Mouse (Mus musculus): ENCODE data around the gene Eif2b3. TPM values are rescaled to one million over a fixed set of nuclear protein-coding genes. Genes with fewer than 3 reads are reported as not detected.

The Eif2b3 gene
- 38.2 TPM for polyA plus RNA-seq (2017; shearing (Covaris generic))

DNA sequence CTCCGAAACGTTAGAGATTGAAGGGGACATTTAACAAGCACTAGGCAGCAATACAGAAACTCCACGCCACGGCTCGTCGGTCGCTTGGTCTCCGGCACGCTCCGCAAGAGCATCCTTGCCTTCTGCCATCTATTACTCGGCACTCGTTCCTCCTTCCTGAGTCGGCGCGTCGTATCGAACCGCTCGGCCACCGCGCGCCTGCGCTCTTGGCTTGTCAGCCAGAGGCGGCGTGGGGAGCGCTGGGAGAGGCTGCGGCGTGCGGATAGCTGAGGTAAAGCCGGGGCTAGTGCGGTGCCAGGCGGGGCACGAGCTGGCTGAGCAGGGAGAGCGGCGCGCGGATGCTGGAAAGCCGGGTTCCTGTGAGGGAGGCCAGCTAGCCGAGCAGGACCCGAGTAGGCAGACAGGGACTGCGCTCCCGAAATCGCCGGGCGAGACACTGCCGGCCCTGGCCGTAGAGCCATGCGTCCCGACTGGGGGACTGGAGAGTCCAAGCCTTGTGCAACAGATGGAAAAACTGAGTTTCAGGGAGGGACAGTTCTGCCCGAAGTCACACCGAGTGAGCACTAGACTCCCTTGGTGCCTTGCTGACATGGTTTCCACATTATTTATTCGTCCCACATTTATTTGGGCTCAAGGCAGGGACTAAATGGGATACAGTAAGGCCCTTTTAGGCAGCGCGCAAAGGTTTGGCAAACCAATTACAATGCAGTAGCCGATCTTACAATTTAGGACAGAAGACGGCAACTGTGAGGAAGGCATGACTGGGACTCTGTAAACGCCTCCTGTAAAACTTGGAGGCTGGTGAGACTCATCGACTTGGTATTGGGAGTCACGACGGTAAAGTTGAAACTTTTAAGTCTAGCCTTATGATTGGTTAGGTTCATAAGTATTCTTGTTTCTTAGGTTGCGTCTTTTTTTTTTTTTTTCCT, at the start of gene Eif2b3:
Eif2b3 (plus strand) TSS at position 197 of the 929 bp plus-strand sequence.

GRCm38 (mm10) chr4:116993672-116994621, 25.3 kb upstream of the Eif2b3 start, which contains the start of gene Urod:
Urod (minus strand) TSS chr4:116994413.

GRCm38 (mm10) chr4:116995131-116995797, 23.9 kb upstream of the Eif2b3 start, which contains the start of gene Hectd3:
Hectd3 (plus strand) TSS chr4:116995317.

GRCm38 (mm10) chr4:117095551-117096452, 76.6 kb downstream of the Eif2b3 start, which contains the start of gene Ptch2:
Ptch2 (plus strand) TSS chr4:117096075.

DNA sequence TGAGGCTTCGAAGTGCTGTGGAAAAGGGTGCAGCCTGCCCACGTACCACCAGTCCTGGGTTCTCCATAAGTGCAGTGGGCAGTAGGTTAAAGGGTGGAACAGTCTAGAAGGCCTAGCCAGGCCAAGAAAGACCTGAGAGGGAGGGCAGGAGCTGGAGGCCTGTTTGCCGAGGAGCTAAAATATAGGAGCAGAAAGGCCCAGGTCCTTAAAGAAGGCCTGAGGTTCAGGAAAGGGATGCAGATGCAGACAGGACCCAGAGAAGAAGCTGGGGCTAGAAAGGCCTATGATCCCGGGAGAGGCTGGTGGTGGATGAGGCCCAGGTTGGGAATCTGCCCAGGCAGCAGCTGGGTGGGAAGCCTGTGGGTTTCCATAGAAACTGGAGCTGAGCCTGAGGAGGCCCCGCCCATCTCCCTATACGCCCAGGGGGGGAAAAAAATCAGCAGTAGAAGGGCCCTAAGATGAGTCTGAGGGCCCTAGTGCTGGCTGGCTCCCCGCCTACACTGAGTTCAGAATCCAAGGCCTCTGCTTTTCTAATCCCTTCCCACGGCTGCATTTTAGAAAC, 106.2 kb downstream of the Eif2b3 start, which contains the start of gene Btbd19:
Btbd19 (minus strand) TSS at position 378 of the 562 bp plus-strand sequence.

DNA sequence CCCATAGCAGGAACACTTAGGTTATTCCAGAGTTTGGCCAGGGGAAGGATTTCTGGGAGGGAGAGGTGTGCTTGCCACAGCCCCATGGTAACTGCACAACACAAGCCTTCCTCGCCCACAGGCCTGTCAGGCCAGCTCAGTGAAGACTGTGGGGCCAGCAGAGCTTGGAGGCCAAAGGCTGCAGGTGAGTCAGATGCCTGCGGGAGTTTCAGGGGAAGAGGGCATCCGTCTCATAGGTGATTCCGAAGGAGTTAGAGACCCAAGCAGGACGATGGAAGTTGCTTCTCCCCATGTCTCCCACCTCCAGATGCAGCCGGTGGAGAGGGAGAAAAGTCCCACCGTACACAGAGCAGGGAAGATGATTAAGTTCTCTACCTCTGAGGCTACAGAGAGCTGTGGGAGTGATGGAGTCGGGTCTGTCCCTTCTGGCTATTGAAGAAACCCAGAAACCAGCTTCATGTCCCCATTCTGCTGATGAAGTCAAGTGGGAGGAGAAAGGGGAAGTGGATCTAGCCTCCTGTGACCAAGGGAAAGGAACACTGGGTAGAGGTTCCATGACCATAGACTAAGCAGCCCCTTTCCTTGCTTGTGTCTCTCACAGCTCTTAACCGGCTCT, 107.6 kb downstream of the Eif2b3 start, which contains the start of gene Tctex1d4:
Tctex1d4 (plus strand) TSS at position 120 of the 616 bp plus-strand sequence.

GRCm38 (mm10) chr4:117133817-117134600, 114.8 kb downstream of the Eif2b3 start, which contains the start of gene Plk3:
Plk3 (minus strand) TSS chr4:117133963.

Other genes with a start within 250 kb of the Eif2b3 start
- 49.9 TPM for gene Toe1, start 211.8 kb upstream of the Eif2b3 start, polyA plus RNA-seq (2017; shearing (Covaris generic))
- 20.0 TPM for gene Mutyh, start 211.7 kb upstream of the Eif2b3 start, polyA plus RNA-seq (2017; shearing (Covaris generic))
- gene Hpdl, start 197.7 kb upstream of the Eif2b3 start, polyA plus RNA-seq (2017; shearing (Covaris generic)) = 0.50 TPM
- gene Zswim5, start 142.0 kb upstream of the Eif2b3 start, polyA plus RNA-seq (2017; shearing (Covaris generic)) = 0.06 TPM
- gene Urod, start 25.0 kb upstream of the Eif2b3 start, polyA plus RNA-seq (2017; shearing (Covaris generic)) = 121 TPM
- 5.0 TPM for gene Hectd3, start 24.1 kb upstream of the Eif2b3 start, polyA plus RNA-seq (2017; shearing (Covaris generic))
- gene Ptch2, start 76.7 kb downstream of the Eif2b3 start, polyA plus RNA-seq (2017; shearing (Covaris generic)) = 0.11 TPM
- gene Btbd19, start 106.3 kb downstream of the Eif2b3 start, polyA plus RNA-seq (2017; shearing (Covaris generic)) = 47.9 TPM
- 2.4 TPM for gene Tctex1d4, start 107.4 kb downstream of the Eif2b3 start, polyA plus RNA-seq (2017; shearing (Covaris generic))
- gene Plk3, start 114.6 kb downstream of the Eif2b3 start, polyA plus RNA-seq (2017; shearing (Covaris generic)) = 1.8 TPM
- 750 TPM for gene Rps8, start 136.8 kb downstream of the Eif2b3 start, polyA plus RNA-seq (2017; shearing (Covaris generic))
- gene Kif2c, start 163.2 kb downstream of the Eif2b3 start, polyA plus RNA-seq (2017; shearing (Covaris generic)) = 2.1 TPM
- gene Tmem53, start 232.5 kb downstream of the Eif2b3 start, polyA plus RNA-seq (2017; shearing (Covaris generic)) = 1.4 TPM
- gene Armh1, start 232.7 kb downstream of the Eif2b3 start, polyA plus RNA-seq (2017; shearing (Covaris generic)) = not detected

Data from CD4-positive, CD25-positive, alpha-beta regulatory T cell, adult 9 weeks (primary cell).